Mouse (Mus musculus) hindbrain, embryonic 12.5 days (tissue): ENCODE data around the gene Zfp961. TPM values are rescaled to one million over a fixed set of nuclear protein-coding genes. Genes with fewer than 3 reads are reported as not detected.

Source experiments
- ATAC-seq: fragments of 200-750 bp; cut with Nextera tagmentation; 2 replicates; pipeline ENCODE4 v1.8.0; 2017; ENCODE audit warnings: moderate TSS enrichment; ENCODE audit not compliant: low FRiP score
- H3K27ac ChIP-seq: fragments of 300-500 bp; sonication (generic); 2 replicates; pipeline ENCODE4 v1.5.1; 2016; ENCODE audit warnings: mild to moderate bottlenecking
- H3K27me3 ChIP-seq: fragments of 300-500 bp; sonication (generic); 2 replicates; pipeline ENCODE4 v1.6.1; 2016; ENCODE audit warnings: mild to moderate bottlenecking
- H3K36me3 ChIP-seq: fragments of 300-500 bp; sonication (generic); 2 replicates; pipeline ENCODE4 v1.6.1; 2016; ENCODE audit warnings: mild to moderate bottlenecking
- H3K4me1 ChIP-seq: fragments of 300-500 bp; sonication (generic); 2 replicates; pipeline ENCODE4 v1.6.1; 2016
- H3K4me2 ChIP-seq: fragments of 300-500 bp; sonication (generic); replicated peaks from 2 replicates; pipeline ENCODE4 v1.6.1; 2016; ENCODE audit warnings: mild to moderate bottlenecking
- H3K4me3 ChIP-seq: fragments of 300-500 bp; sonication (generic); 2 replicates; pipeline ENCODE4 v1.5.1; 2016; ENCODE audit warnings: mild to moderate bottlenecking
- H3K9ac ChIP-seq: fragments of 300-500 bp; sonication (generic); 2 replicates; pipeline ENCODE4 v1.6.1; 2016; ENCODE audit warnings: mild to moderate bottlenecking, moderate library complexity
- H3K9me3 ChIP-seq: fragments of 300-500 bp; sonication (generic); replicated peaks from 2 replicates; pipeline ENCODE4 v1.6.1; 2016; ENCODE audit warnings: mild to moderate bottlenecking
- WGBS: fragments of 180-500 bp; shearing (Covaris S2); methylation state at CpG from one replicate; pipeline ENCODE4 v1.1.7; 2016; 5-methylcytosine and 5-hydroxymethylcytosine counted together
- polyA plus RNA-seq: library from polyadenylated mRNA; unstranded; fragments of >200 nt; fragmentation: Nextera tagmentation; extraction: Ambion mirVana; gene quantifications from 2 replicates; pipeline ENCODE4 v1.2.1, GENCODE M21; 2016

Zfp961 gene
- polyA plus RNA-seq, 1 experiment from 2014 or later: 17.5 TPM

- Histone ChIP-seq H3K9ac (no peak overlapping the region), H3K4me1 (no peaks in the 10 kb centered on the region), H3K4me2 (no peak overlapping the region), H3K9me3 (no peaks in the 10 kb centered on the region), H3K36me3 (no peaks in the 10 kb centered on the region), H3K4me3 (no peak overlapping the region), H3K27me3 (no peaks in the 10 kb centered on the region), H3K27ac (no peak overlapping the region)
- no peak for ATAC-seq
- 85% methylated on average over 1 of the region's 1 CpGs for WGBS
Observed at GRCm38 (mm10) chr8:72042493-72042892, 91.7 kb downstream of the Zfp961 start.

Other genes with a start within 250 kb of the Zfp961 start
- 0.59 and 0.86 TPM in 2 replicates for gene B3gnt3, start 249.2 kb upstream of the Zfp961 start, polyA plus RNA-seq
- 38.4 and 39.4 TPM in 2 replicates for gene Fcho1, start 225.3 kb upstream of the Zfp961 start, polyA plus RNA-seq
- 7.2 and 8.0 TPM in 2 replicates for gene Zfp709, start 69.0 kb upstream of the Zfp961 start, polyA plus RNA-seq
- gene Zfp882, start 42.4 kb upstream of the Zfp961 start, polyA plus RNA-seq: 13.0 and 13.6 TPM in 2 replicates
- gene Zfp617, start 42.4 kb upstream of the Zfp961 start, polyA plus RNA-seq: 35.5 and 36.3 TPM in 2 replicates
- gene Cyp4f18, start 58.6 kb downstream of the Zfp961 start, polyA plus RNA-seq: 0.27 and 0.94 TPM in 2 replicates
- gene Olfr372, start 90.2 kb downstream of the Zfp961 start, polyA plus RNA-seq: not detected in 2 replicates
- gene Olfr373, start 132.1 kb downstream of the Zfp961 start, polyA plus RNA-seq: not detected in 2 replicates
- gene Olfr374, start 156.0 kb downstream of the Zfp961 start, polyA plus RNA-seq: not detected in 2 replicates
- 420 and 456 TPM in 2 replicates for gene Tpm4, start 183.9 kb downstream of the Zfp961 start, polyA plus RNA-seq
- gene Rab8a, start 210.2 kb downstream of the Zfp961 start, polyA plus RNA-seq: 111 and 115 TPM in 2 replicates
- gene Hsh2d, start 238.6 kb downstream of the Zfp961 start, polyA plus RNA-seq: not detected in 2 replicates